Mouse (Mus musculus): ENCODE results near the gene Alox5.
"Not testable (repeated sequence)": the region's sequence is repeated elsewhere in the genome, so short reads cannot be mapped to it uniquely, and the experiment has no call there.

Gene Alox5

DNA sequence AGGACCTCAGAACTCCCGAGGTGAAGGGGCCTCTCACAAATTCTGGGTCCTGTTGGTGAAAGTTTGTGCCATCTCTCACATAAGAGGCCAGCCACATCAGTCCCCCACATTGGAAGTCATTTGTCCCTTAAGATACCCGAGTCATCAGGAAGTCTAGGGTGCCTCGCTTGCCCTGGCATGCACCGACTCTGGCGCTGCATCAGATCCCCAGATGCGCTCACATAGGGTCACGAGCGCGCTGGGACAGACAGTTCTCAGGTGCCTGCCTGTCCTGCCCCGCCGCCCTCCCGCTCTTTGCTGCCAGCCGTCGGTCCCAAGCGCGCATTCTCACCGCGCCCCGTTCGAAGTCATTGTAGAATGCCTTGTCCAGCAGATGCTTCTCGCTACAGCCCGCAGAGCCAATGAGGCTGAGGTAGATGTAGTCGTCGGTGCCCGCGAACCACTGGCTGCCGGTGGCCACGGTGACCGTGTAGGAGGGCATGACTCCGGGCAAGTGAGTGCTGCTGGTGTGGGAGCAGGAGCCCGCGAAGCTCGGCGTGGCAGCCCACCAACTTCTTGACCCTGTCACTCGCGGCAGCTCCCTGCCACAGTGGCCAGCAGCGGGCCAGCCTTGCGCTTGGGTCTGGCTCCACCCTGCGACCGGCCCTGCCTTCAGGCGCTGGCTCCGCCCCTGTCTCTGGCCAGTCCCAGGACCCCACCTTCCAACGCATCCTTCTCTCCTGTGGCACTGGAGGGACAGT lies at the start of gene Alox5:
Gene Alox5 (minus strand): TSS at position 635 of the 740 bp plus-strand sequence.
- in situ Hi-C loops (cut with MboI; ENCODE audit: low pct_unique_long_range_greater_than_20kb in 1 of 2, low sequenced_read_pairs in 2 of 2, unreplicated experiment in 1 of 2), result no loop called here

DNA sequence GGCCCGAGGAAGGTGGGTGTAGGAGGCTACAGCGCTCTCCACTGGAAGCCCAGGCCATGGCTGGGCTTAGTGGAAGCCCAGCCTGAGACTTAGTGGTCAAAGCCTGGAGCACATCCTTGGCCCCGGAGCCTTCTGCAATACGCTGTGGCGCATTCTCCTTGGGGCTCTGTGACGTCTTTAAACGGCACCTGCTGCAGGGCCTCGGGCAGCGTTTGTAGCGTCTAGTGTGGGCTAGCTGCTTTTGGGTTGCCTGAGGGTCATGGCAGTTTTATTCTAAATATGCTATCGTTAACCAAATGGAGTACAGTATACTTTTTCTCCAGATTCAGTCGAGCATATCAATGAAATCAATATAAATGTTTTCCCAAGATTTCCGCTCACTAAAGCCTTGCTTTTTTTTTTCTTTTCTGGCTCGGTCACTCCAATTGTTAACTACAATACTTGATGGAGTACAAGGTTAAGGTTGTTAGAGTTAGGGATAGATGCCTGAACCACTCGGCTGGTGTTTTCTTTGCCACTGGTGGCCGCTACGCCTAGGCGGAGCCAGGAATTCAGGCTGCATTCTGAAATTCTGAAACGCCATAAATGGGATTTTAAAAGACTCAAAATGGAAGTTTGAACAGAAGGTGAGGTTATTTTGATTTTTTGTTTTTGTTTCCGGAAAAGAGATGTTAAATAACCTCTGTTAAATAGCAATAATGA lies 45.5 kb upstream of the Alox5 start, which contains the start of gene Olfr212:
Gene Olfr212 (plus strand): TSS at position 215 of the 702 bp plus-strand sequence.
- in situ Hi-C loops (cut with MboI; ENCODE audit: low pct_unique_long_range_greater_than_20kb in 1 of 2, low sequenced_read_pairs in 2 of 2, unreplicated experiment in 1 of 2), result not testable (repeated sequence)

DNA sequence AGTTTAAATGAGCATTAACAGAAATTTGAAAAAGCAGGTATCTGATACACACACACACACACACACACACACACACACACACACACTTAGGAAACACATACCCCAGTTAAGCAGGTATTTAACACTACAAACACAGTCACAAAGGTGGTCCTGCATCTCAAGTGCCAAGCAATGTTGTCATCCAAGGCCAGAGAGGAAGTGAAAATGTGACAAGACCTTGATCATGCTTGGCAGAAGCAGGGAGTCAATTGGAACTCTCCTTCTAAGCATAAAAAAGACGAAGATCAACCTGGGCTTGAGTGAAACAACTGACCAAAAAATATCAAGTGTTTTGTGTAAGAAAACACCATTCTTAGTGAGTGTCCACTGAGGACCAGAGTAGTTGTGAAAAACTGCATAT lies 35.0 kb upstream of the Alox5 start:
- in situ Hi-C loops (cut with MboI; ENCODE audit: low pct_unique_long_range_greater_than_20kb in 1 of 2, low sequenced_read_pairs in 2 of 2, unreplicated experiment in 1 of 2), result no loop called here

DNA sequence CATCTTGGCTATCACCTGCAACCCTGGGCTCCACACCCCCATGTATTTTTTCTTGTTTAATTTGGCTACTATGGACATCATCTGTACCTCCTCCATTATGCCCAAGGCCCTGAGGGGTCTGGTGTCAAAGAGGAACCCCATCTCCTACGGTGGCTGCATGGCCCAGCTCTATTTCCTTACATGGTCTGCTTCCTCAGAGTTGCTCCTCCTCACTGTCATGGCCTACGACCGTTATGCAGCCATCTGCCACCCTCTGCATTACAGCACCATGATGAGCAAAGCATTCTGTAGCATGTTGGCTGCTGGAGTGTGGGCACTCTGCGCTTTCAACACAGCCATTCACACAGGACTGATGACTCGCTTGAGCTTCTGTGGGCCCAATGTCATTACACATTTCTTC lies 32.8 kb upstream of the Alox5 start:
- in situ Hi-C loops (cut with MboI; ENCODE audit: low pct_unique_long_range_greater_than_20kb in 1 of 2, low sequenced_read_pairs in 2 of 2, unreplicated experiment in 1 of 2), result no loop called here

DNA sequence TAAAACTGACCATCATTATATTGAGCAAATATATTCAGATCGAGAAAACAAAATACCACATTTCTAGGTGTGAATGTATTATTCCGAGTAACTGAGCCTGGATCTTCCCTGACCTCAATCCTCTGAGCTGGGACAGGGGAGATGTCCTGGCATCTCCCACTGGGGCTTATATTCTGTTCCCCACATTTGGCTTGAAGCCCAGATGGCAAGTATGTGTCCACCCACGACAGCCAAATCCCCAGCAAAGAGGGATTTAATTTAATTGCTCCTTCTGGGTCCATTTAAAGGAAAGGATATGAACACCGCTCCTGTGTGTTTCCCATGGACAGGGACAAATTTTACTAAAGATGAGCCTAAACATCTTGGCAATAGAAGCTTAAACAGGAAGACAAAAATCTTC lies 27.8 kb upstream of the Alox5 start, which contains the start of gene Olfr211:
Gene Olfr211 (plus strand): TSS at position 301 of the 400 bp plus-strand sequence.
- in situ Hi-C loops (cut with MboI; ENCODE audit: low pct_unique_long_range_greater_than_20kb in 1 of 2, low sequenced_read_pairs in 2 of 2, unreplicated experiment in 1 of 2), result no loop called here

DNA sequence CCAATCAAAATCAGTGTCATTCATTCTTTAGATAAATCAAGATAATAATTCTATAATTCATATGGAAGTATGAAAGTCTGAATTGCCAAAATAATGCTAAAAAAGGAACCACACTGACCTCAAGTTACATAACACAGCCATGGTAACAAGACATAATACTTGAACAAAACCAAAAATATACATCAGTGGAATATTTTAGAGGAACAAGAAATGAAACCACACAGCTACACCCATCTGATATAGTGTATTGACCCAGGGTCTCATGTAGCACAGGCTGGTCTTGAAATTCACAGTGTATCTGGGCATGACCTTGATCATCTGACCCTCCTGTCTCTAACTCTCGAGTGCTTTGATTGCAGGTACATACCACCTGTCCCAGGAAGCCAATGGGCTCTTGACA lies 25.9 kb upstream of the Alox5 start:
- in situ Hi-C loops (cut with MboI; ENCODE audit: low pct_unique_long_range_greater_than_20kb in 1 of 2, low sequenced_read_pairs in 2 of 2, unreplicated experiment in 1 of 2), result no loop called here

DNA sequence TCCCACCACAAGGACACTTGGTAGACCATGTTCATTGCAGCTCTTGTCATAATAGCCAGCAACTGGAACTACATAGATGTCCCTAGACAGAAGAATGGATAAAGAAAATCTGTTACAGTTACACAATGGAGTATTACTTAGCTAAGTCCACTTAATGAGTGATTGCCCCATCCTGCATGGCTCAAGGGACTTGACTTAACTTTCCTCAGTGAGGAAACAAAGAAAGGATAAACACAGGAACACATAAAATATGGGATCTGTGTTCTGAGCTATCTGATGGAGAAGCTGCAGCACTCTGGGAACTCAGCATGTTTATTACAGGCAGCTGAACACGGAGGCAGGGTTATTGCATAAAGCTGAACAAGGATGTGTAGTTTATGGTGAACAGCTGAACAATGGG lies 24.1 kb upstream of the Alox5 start:
- in situ Hi-C loops (cut with MboI; ENCODE audit: low pct_unique_long_range_greater_than_20kb in 1 of 2, low sequenced_read_pairs in 2 of 2, unreplicated experiment in 1 of 2), result no loop called here

DNA sequence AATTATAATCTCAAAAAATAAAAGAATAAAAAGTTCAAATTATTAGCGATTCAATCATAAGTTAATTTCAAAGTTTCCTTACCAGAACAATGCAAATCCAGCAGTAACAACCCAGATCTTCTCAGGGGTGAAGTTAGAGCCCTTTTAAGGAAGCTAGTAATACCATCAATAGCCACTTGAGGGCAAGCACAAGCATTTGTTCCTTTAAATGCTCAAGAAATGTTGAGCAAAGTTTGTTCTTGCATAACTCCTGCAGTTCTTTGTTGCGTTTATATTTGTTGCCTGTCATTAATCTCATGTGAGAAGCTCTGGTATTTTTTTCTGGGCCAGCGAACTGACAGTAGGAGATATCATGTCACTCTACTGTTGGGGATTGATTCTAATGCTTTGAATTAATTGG lies 7.1 kb upstream of the Alox5 start:
- in situ Hi-C loops (cut with MboI; ENCODE audit: low pct_unique_long_range_greater_than_20kb in 1 of 2, low sequenced_read_pairs in 2 of 2, unreplicated experiment in 1 of 2), result no loop called here

DNA sequence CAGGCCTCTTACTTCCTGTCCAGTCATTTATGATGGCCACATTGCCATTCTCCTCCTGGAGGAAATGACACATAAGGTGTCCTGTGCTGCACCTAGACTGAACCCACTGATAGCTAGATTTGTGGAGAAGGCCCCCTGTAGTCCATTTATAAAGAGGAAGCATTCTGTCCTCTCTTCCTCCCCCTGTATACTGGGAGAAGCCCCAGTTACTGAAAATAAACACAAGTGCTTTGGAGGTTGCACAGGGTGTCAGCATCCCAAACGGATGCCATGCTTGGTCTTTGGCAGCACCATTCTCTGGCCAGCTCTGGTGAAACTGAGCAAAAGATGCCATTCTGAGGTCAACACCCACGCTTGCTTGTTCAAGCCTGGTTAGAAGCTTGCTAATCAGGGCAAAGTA lies 1.7 kb downstream of the Alox5 start:
- in situ Hi-C loops (cut with MboI; ENCODE audit: low pct_unique_long_range_greater_than_20kb in 1 of 2, low sequenced_read_pairs in 2 of 2, unreplicated experiment in 1 of 2), result no loop called here

DNA sequence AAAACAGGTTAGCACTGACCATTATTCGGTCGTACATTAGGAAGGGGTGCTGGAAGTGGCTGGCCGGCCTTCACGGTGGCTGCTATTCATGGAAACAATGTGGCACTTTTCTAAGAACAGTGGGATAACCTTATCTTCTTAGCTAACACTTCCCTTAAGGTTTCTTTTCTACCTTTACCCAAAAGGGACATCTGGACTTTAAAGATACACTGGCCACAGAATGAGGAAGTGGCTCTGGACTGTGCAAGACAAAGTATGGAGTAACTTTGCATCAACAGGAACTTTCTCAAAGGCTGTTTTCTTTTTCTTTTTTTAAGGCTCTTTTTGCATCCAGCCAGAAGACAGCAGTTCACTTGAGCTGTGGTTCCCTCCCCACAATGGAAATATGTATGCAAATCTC lies 2.2 kb downstream of the Alox5 start:
- in situ Hi-C loops (cut with MboI; ENCODE audit: low pct_unique_long_range_greater_than_20kb in 1 of 2, low sequenced_read_pairs in 2 of 2, unreplicated experiment in 1 of 2), result no loop called here

DNA sequence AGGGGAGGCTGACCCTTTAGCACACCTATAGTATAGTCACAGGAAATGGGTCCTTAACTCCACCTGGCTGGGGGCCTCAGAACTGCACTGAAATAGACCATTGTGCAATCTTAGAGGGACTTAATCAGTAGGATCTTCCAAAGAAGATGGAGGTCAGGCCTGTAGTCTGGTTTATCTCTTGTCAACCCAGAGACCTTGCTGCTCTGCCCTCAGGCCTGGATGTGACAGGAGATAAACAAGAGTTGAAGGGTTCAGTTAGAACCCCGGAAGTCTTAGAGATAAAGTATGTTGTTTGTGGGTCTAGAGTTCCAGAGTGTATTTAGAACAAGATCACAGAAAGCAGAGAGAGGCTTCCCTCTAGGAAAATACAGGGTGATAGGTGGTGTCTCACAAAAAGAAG lies 4.5 kb downstream of the Alox5 start:
- in situ Hi-C loops (cut with MboI; ENCODE audit: low pct_unique_long_range_greater_than_20kb in 1 of 2, low sequenced_read_pairs in 2 of 2, unreplicated experiment in 1 of 2), result no loop called here

DNA sequence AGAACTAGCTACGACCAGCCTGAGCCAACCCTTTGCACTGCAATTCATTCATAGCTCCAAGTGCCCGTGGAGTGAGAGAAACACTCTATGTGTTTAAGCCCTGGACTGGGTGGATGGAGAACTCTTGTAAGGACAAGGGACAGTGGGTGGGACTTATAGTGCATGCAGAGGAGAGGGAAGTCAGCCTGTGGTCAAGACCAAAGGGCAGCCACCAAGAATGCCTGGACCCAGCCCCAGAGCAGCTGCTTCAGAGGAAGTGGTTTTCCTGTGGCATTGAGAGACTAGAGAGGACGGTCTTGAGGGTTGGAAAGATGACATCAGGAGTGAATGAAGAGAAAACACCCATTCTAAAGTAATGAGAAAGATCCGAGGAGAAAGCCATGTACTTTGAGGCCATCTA lies 5.2 kb downstream of the Alox5 start:
- in situ Hi-C loops (cut with MboI; ENCODE audit: low pct_unique_long_range_greater_than_20kb in 1 of 2, low sequenced_read_pairs in 2 of 2, unreplicated experiment in 1 of 2), result no loop called here

DNA sequence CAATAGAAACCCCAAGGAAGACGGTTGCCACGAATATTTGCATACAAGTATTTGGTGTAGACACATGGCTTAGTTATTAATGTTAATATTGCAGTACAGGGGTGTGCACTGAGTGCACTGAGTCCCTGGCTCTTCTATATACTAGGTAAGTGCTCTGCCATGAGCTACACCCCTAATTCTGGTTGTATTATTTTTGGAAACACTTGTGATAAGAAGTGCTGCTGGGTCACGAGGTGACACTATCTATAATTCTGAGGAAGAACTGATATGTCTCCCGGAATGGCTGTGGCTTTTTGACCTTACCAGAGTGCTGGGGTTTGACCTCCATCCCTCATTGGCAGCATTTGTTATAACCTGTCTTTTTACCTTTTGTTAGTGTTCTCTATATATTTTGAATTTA lies 20.1 kb downstream of the Alox5 start:
- in situ Hi-C loops (cut with MboI; ENCODE audit: low pct_unique_long_range_greater_than_20kb in 1 of 2, low sequenced_read_pairs in 2 of 2, unreplicated experiment in 1 of 2), result no loop called here

DNA sequence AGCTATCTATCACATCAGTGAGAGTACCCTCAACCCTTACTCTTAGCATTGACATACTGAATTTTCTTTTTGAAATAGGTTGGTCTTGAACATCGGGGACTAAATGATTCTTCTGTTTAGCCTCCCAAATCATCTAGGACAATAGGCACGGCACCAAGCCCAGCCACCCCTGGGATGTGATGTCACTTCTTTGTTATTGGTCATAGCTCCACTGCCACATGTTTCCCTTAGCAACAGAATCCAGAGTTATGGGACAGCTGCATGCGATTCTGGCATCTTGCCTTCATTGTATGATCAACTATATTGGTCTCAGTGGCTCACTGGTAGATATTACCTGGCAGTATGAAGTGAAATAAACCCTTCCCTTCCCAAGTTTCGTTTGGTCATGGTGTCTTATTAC lies 20.5 kb downstream of the Alox5 start:
- in situ Hi-C loops (cut with MboI; ENCODE audit: low pct_unique_long_range_greater_than_20kb in 1 of 2, low sequenced_read_pairs in 2 of 2, unreplicated experiment in 1 of 2), result no loop called here

DNA sequence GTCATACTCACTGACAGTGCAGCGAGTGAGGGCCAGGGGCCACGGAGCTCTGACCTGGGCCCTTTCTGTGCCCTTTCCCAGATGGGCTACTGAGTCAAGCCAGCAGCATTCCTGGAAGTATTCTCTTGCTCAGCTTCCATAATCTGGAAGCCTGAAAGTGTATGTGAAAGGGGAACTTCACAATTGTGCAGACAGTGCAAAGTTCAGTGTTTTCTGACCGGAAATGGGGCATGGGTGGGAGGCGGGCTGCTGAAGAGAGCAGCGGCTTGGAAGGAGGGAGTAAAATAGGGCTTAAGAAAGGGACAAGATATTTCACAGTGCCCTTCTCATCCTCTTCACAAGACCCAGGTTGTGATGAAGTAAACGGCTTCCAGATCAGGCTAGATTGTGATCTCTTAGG lies 21.4 kb downstream of the Alox5 start:
- in situ Hi-C loops (cut with MboI; ENCODE audit: low pct_unique_long_range_greater_than_20kb in 1 of 2, low sequenced_read_pairs in 2 of 2, unreplicated experiment in 1 of 2), result no loop called here

DNA sequence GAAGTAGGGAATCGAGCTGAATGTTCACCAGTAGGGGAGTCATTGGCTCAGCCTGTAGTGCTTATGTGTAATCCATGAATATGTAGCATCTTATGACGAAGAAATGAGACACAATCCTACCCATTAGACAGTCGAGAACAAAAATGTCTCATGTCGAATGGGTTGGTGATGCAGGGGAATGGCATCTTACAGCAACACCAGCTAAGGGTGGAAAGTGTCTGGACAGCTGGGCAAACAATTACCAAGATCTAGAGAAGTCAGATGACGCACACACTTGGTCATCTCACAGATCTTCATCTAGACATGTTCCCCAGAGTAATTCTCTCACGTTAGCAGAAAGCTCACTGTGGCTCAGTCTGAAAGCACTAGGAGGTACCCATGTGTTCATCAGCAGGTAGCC lies 22.1 kb downstream of the Alox5 start:
- in situ Hi-C loops (cut with MboI; ENCODE audit: low pct_unique_long_range_greater_than_20kb in 1 of 2, low sequenced_read_pairs in 2 of 2, unreplicated experiment in 1 of 2), result no loop called here

DNA sequence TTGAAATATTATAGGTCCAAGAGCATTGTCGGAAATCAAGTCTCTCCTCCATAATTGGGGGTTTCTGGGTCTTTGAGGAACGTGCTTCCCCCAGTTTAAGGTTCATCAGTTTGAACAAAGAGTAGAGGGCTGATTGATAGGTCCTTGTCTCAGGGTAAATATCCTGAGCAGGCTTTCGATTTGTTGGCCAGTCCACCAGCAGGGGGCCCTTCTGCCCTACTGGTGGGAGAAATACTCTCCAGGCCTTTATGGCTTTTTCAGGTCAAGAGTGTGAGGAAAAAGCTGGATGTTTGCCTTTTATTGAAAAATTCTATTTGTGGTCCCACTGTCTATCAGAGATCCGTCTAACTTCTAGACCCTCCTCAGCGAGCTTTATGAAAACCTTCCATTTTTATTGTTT lies 32.7 kb downstream of the Alox5 start:
- in situ Hi-C loops (cut with MboI; ENCODE audit: low pct_unique_long_range_greater_than_20kb in 1 of 2, low sequenced_read_pairs in 2 of 2, unreplicated experiment in 1 of 2), result no loop called here

DNA sequence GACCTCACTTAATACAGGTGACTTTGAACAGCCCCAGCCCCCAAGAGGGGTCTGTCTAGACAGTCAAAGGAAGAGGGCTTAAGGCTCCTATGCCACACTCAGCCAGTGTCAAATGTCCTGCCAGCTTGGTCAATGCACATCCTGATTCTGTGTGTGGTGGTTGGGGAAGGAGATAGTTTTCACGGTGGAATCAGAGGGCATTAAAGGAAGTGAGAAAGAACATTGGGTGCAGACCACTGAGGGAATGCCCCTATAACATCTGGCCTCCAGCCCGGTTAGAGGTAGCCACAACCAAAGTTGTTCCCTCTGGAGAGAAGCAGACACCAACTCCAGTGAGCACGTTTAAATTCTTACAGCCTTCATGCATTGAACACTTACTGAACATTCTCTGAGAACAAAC lies 33.4 kb downstream of the Alox5 start:
- in situ Hi-C loops (cut with MboI; ENCODE audit: low pct_unique_long_range_greater_than_20kb in 1 of 2, low sequenced_read_pairs in 2 of 2, unreplicated experiment in 1 of 2), result no loop called here

DNA sequence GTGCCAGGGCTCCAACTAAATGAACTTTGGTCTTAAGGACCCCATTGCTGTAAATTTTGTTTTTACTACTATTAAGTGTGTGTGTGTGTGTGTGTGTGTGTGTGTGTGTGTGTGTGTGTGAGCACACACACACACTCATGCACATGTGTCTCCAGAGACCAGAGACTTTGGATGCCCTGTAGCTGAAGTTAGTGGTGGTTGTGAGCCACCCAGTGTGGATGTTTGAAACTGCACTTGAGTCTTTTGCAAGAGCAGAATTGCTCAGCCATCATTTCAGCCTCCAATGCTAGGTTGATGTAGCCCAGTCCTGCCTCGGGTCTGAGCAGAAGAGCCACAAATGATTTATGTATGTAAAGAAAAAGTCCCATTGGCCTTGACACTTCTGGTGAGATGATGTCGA lies 37.3 kb downstream of the Alox5 start:
- in situ Hi-C loops (cut with MboI; ENCODE audit: low pct_unique_long_range_greater_than_20kb in 1 of 2, low sequenced_read_pairs in 2 of 2, unreplicated experiment in 1 of 2), result no loop called here

DNA sequence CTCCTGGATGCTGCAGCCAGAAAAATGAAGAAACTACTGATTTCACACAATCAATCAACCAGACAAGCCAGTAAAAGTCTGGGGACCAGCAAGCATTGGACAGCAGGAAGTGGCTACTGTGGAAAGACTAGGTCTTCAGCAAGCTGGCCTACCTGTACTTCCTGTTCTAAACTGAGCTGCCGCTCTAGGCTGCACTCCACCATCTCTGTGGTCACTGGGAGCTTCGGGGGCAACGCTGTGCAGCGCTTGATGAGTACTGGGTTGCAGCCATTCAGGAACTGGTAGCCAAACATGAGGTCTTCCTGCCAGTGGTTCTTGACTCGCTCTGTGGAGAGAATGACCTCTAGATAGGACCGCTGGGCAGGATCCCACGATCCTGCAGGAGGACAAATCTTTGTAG lies 38.0 kb downstream of the Alox5 start:
- in situ Hi-C loops (cut with MboI; ENCODE audit: low pct_unique_long_range_greater_than_20kb in 1 of 2, low sequenced_read_pairs in 2 of 2, unreplicated experiment in 1 of 2), result no loop called here

All from mouse embryonic stem cell (cell line).